Mouse (Mus musculus): Measurements from ENCODE around the gene Mttp. TPM values are rescaled to one million over a fixed set of nuclear protein-coding genes. Genes with fewer than 3 reads are reported as not detected.

The Mttp gene
- polyA plus RNA-seq, 1 experiment: 0.02 TPM

- H3K9me3 ChIP-seq (ENCODE audit: control insufficient read depth, low read length): no peaks in the 10 kb centered on the region
- no peaks in the 10 kb centered on the region for H3K27me3 ChIP-seq (ENCODE audit: control insufficient read depth)
- H3K4me1 ChIP-seq (ENCODE audit: control insufficient read depth): no peaks in the 10 kb centered on the region
- TF ChIP-seq GATA1 (IDR thresholded peaks at IDR 0.05; ENCODE audit: low read length) (no peak), TAL1 (IDR thresholded peaks at IDR 0.05; ENCODE audit: low read length) (no peak)
- H3K4me3 ChIP-seq (replicated peaks): no peak overlapping the region
- H3K36me3 ChIP-seq (ENCODE audit: control insufficient read depth): no peaks in the 10 kb centered on the region
These were observed 93.3 kb downstream of the Mttp start for GRCm38 (mm10) chr3:138051431-138051830.

DNA sequence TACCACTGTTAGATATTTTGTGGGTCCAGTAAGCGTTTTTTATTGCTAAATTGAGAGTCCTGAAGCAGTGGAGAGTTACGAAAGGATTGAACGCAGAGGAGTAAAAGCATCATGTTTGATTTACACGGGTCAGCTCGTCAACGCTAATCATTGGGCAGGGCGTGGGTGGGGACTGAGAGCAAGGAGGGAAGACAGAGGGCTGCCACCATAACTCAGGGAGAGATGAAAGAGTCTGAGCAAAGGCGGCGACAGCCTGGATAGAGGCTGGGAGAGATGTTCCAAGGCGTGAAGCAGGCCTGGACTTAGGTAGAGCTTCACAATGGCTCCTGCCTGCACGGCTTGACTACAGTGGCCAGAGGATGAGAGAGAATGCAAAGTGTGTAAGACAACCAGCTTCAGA is 94.0 kb downstream of the Mttp start:
- no peaks in the 10 kb centered on the region for H3K4me1 ChIP-seq (ENCODE audit: control insufficient read depth)
- H3K27me3 ChIP-seq (ENCODE audit: control insufficient read depth): no peaks in the 10 kb centered on the region
- no peaks in the 10 kb centered on the region for H3K36me3 ChIP-seq (ENCODE audit: control insufficient read depth)
- H3K4me3 ChIP-seq (replicated peaks): no peak overlapping the region
- H3K9me3 ChIP-seq (ENCODE audit: control insufficient read depth, low read length): no peaks in the 10 kb centered on the region
- TF ChIP-seq GATA1 (IDR thresholded peaks at IDR 0.05; ENCODE audit: low read length): no peak
- TF ChIP-seq TAL1 (IDR thresholded peaks at IDR 0.05; ENCODE audit: low read length): no peak

DNA sequence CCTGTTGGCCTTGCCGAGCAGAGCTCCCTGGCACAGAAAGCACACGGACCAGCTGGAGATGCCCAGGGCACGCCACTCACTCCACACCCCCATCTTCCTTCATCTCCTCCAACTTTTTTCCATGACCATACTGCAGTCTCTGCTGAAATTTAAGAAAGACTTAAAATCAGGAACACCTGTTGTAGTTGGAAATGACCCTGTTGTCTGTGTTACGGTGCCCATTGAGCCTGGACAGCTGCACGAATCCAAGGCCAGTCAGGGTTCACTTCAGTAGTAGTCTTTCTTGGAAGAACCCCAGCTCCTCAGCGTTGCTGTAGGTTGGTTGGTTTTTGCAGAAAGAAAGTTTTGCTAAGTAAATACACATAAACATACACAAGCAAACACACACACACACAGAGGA is 95.2 kb downstream of the Mttp start:
- Histone ChIP-seq H3K27me3 (ENCODE audit: control insufficient read depth) (no peaks in the 10 kb centered on the region), H3K4me1 (ENCODE audit: control insufficient read depth) (no peaks in the 10 kb centered on the region), H3K36me3 (ENCODE audit: control insufficient read depth) (no peaks in the 10 kb centered on the region), H3K4me3 (replicated peaks) (no peak overlapping the region), H3K9me3 (ENCODE audit: control insufficient read depth, low read length) (no peaks in the 10 kb centered on the region)
- TF ChIP-seq TAL1 (IDR thresholded peaks at IDR 0.05; ENCODE audit: low read length) (no peak), GATA1 (IDR thresholded peaks at IDR 0.05; ENCODE audit: low read length) (no peak)

GRCm38 (mm10) chr3:138043316-138043715 is 101.5 kb downstream of the Mttp start:
- Histone ChIP-seq H3K36me3 (ENCODE audit: control insufficient read depth) (no peaks in the 10 kb centered on the region), H3K4me1 (ENCODE audit: control insufficient read depth) (no peaks in the 10 kb centered on the region), H3K9me3 (ENCODE audit: control insufficient read depth, low read length) (no peaks in the 10 kb centered on the region), H3K4me3 (replicated peaks) (no peak overlapping the region), H3K27me3 (ENCODE audit: control insufficient read depth) (no peaks in the 10 kb centered on the region)
- no peak for TF ChIP-seq TAL1 (IDR thresholded peaks at IDR 0.05; ENCODE audit: low read length)
- TF ChIP-seq GATA1 (IDR thresholded peaks at IDR 0.05; ENCODE audit: low read length): no peak

GRCm38 (mm10) chr3:138041591-138042301 is 103.0 kb downstream of the Mttp start:
- no peak for TF ChIP-seq TAL1 (IDR thresholded peaks at IDR 0.05; ENCODE audit: low read length)
- TF ChIP-seq GATA1 (IDR thresholded peaks at IDR 0.05; ENCODE audit: low read length): no peak
- no peak overlapping the region for H3K4me3 ChIP-seq (replicated peaks)
- H3K4me1 ChIP-seq (ENCODE audit: control insufficient read depth): no peaks in the 10 kb centered on the region
- no peaks in the 10 kb centered on the region for H3K27me3 ChIP-seq (ENCODE audit: control insufficient read depth)
- no peaks in the 10 kb centered on the region for H3K9me3 ChIP-seq (ENCODE audit: control insufficient read depth, low read length)
- H3K36me3 ChIP-seq (ENCODE audit: control insufficient read depth): no peaks in the 10 kb centered on the region

DNA sequence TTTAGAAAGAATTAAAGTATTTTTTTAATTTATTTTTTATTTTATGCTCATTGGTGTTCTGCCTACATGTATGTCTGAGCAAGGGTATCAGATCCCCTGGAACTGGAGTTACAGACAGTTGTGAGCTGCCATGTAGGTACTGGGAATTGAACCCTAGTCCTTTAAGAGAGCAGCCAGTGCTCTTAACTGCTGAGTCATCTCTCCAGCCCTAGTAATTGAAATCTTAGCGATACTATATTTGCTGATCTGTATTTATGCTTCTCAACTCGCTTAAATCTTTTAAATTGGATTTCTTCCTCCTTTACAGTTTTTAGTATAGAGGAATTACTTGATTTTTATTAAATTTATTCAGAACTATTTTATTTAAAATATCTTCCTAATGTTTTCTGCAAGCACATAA is 103.8 kb downstream of the Mttp start:
- Histone ChIP-seq H3K36me3 (ENCODE audit: control insufficient read depth) (no peaks in the 10 kb centered on the region), H3K4me1 (ENCODE audit: control insufficient read depth) (no peaks in the 10 kb centered on the region), H3K9me3 (ENCODE audit: control insufficient read depth, low read length) (no peaks in the 10 kb centered on the region)

More for the DNA sequence above, 103.8 kb downstream of the Mttp start:
- no peak for TF ChIP-seq GATA1 (IDR thresholded peaks at IDR 0.05; ENCODE audit: low read length)
- no peak for TF ChIP-seq TAL1 (IDR thresholded peaks at IDR 0.05; ENCODE audit: low read length)
- no peaks in the 10 kb centered on the region for H3K27me3 ChIP-seq (ENCODE audit: control insufficient read depth)
- H3K4me3 ChIP-seq (replicated peaks): no peak overlapping the region

Other genes with a start within 250 kb of the Mttp start
- 1.8 and 2.7 TPM in 2 replicates for gene Lamtor3, start 226.5 kb downstream of the Mttp start, polyA plus RNA-seq (2012)
- gene Dapp1, start 163.4 kb downstream of the Mttp start, polyA plus RNA-seq (2012): 0.18 and 0.29 TPM in 2 replicates
- not detected in 2 replicates for gene 1110002E22Rik, start 79.9 kb downstream of the Mttp start, polyA plus RNA-seq (2012)
- not detected in 2 replicates for gene Gm5105, start 77.6 kb downstream of the Mttp start, polyA plus RNA-seq (2012)
- 0.45 and 0.54 TPM in 2 replicates for gene Trmt10a, start 1.5 kb downstream of the Mttp start, polyA plus RNA-seq (2012)
- gene 4930579F01Rik, start 48.9 kb upstream of the Mttp start, polyA plus RNA-seq (2012): not detected in 2 replicates
- gene Adh7, start 72.8 kb upstream of the Mttp start, polyA plus RNA-seq (2012): not detected in 2 replicates
- not detected in 2 replicates for gene Adh1, start 116.0 kb upstream of the Mttp start, polyA plus RNA-seq (2012)
- gene Adh6a, start 168.3 kb upstream of the Mttp start, polyA plus RNA-seq (2012): not detected in 2 replicates
- not detected in 2 replicates for gene Adh6b, start 196.8 kb upstream of the Mttp start, polyA plus RNA-seq (2012)